Mouse (Mus musculus): ENCODE measurements around the gene Spata3. TPM values are rescaled to one million over a fixed set of nuclear protein-coding genes. Genes with fewer than 3 reads are reported as not detected.
A peak's percentile ranks its signal among the peaks of the same experiment; 100 is the strongest.

Gene Spata3
- total RNA-seq, 2 experiments from 2014 or later, result not detected

DNA sequence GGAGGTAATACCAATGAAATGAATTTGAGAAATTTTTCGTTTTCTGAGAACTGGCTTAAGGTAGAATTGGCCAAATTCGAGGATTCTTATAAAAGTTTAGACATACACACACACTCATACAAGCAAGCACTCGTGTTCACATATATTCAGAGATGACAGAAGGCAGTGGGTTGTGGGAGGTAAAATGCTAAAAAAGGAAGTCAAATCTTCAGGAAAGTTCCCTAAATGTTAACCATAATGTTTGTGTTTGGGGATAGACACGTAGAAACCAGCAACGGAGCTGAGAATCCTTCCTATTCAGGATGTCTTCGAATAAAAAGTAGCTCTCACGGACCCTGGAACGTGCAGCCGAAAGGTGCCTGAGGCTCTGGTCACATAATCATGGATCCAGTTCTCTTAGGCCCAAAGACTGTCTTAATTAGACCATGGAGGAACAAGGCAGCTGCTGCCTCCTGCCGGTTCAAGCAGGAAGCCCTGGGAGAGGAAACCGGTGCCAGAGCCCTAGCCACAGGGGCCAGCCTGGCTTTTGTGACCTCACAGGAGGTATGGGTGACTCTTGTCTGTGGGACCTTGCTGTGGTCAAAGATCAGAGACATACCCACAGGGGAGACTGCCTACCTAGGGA, 4.9 kb downstream of the Spata3 start:
- no peak for DNase-seq
- intact Hi-C loops (cut with DNase I), result no loop called here

DNA sequence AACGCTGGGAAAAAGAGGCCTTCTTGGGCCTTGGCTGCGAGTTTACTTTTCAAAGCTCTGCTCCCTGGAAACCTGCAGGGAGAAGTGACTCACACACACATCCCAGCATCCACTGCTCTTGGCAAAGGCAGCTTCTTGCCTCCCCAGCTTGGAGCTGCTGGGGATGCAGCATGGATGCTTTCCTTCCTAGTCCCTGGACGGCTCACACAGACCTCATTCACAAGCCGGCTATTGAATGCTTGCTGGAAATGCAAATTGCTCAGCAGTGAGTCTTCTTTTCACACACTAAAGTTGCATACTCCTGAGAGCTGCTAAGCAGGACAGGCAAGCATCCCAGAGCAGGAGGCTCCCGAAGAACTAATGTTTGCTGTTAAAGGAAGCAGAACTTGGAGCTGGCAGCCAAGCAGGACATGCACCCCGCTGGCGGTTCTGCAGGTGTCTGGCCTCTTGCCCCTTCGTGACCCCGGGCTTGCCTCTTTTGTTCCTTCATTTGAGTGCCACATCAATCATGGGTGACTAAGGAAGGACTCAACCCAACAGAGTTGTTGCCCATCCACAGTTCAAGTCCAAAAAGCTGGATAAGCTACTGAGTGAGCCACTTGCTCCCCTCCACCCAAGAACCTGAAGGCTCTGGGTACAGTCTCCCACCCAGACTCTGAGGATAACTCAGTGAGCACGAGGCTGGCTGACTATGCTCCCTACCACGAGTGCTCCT, 15.8 kb downstream of the Spata3 start:
- intact Hi-C loops (cut with DNase I), result no loop called here
- peak in 1 of 2 experiments; percentile 11 for DNase-seq

DNA sequence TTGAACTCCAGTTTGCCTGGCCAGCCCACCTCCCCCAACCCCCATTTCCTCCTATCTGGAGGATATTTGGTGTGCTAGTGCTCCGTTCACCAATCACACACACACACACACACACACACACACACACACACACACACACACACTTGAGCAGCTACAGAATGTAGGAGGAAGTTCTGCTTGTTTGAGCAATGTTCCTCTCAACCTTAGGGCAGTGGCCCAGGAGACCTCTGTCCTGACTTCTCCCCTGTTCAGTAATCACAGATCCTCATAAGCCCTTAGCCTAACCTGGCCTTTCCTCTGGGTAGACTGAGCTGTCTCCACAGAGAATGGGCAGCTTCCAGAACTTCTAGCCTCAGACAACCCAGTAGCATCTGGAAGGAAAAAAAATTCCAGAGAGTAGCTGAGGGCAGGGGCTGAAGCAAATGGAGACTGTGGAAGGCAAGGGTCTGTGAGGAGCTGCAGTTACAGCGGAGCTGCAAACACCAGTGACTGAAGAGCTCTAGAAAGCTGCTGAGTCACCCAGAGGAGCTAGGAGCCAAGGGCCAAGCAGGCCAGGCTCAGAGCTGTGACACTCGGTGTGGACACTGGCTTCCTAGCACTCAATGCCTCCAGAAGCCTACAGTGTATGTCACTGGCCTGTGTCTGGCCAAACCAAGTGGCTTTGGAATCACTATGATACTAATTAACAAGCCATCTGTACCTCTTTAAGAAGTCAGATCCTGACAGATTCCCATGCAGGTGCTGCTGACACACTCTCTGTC, 21.8 kb downstream of the Spata3 start:
- intact Hi-C loops (cut with DNase I), result no loop called here

DNA sequence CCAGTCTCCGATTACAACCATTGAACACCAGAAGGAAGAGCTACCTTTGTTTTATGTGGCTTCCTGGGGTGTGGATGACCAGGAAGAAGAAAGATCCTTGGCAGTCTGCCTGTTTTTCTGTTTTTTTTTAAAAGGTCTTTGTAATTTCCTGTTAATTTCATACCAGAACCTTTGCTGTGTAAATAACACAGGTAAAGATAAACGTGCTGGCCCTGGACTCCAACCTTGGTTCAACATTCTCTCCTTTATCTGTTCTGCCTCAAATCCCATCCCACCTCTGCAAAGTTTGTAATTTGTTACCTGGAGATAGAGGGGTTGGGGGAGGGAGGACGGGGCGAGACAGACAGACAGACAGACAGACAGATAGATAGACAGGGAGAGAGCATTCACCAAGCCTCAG, 23.5 kb downstream of the Spata3 start:
- no peak for DNase-seq
- intact Hi-C loops (cut with DNase I), result no loop called here

More for the DNA sequence above, 21.8 kb downstream of the Spata3 start:
- peak; percentile 22 to 25 for DNase-seq

DNA sequence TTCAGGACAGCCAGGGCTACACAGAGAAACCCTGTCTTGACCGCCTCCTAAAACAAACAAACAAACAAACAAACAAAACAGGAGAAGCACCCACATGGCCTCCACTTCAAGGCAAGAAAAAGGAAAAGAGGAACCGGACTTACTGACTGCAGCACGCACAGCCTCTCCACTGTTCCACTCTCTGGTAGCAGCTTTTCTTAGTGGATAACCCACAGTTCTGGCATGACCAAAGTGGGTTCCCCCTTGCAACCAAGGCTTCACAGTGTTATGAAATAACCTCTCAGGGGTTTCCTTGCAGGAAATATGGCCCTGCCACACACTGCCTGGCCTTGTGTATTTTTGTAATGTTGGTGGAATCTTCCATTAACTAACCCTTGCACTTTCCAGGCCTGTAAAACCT, 24.2 kb downstream of the Spata3 start:
- no peak for DNase-seq
- intact Hi-C loops (cut with DNase I), result no loop called here

DNA sequence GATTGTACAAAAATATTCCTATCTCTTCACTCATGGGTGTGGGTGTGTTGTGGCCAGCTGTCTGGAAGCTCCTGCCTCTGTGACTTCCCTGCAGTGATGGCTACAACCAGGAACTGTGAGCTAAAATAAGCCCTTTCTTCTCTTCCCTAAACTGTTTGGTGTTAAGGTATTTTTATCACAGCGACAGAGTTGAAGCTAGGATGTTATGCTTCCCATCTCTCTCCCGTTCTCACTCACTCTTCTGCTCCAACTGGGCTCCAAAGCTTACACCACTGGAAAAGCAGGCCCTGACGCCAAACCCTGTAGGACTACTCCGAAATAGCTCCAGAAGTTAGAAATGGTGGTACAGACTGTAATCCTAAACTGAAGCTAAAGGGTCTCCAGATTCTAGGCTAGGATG, 28.4 kb downstream of the Spata3 start:
- intact Hi-C loops (cut with DNase I), result no loop called here
- no peak for DNase-seq

DNA sequence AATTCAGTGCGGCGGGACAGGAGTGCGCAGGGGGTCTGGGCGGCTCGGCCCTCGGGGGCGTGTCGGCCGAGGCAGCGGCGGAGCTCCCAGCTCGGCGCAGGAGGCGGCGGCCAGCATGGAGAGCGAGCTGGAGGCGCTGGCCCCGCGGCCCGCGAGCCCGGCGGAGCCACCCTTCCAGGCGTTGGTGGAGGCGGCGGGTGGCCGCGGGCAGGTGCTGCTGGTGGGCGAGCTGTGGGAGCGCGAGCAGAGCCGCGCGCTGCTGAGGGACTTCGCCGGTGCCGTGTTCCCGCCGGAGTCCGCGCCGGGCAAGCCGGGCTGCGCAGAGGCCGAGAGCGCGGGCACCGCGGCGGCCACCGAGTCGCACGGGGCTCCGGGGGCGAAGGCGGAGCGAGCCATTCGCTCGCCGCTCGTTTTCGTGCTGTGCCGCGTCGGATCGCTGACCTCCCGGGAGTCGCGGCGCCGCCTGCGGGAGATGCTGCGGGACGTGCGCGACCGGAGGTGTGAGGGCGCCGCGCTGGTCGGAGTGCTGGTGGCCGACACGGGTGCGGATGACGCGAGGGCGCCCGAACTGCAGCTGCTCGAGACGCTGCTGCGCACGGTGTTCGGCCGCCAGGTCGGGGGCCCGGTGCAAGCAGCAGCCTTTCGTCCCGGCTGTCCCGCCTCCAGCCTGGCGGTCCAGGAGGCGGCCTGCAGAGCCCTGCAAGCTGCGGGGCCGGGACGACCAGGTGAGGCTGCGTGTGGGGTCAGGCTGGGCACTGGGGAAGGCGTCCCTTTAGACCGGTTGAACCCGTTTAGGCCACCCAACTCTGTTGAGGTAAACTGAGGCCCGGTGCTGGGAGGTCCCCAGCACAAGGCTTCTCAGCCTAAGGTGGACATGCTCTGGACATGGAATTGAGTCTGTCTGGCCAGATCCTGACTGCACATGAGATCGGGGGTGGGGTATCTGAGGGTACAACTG, 29.5 kb downstream of the Spata3 start, which contains the start of gene 2810459M11Rik:
Gene 2810459M11Rik (plus strand): TSS at position 16 of the 958 bp plus-strand sequence.
- peak; percentile 27 to 31 for DNase-seq
- intact Hi-C loops (cut with DNase I), result no loop called here

DNA sequence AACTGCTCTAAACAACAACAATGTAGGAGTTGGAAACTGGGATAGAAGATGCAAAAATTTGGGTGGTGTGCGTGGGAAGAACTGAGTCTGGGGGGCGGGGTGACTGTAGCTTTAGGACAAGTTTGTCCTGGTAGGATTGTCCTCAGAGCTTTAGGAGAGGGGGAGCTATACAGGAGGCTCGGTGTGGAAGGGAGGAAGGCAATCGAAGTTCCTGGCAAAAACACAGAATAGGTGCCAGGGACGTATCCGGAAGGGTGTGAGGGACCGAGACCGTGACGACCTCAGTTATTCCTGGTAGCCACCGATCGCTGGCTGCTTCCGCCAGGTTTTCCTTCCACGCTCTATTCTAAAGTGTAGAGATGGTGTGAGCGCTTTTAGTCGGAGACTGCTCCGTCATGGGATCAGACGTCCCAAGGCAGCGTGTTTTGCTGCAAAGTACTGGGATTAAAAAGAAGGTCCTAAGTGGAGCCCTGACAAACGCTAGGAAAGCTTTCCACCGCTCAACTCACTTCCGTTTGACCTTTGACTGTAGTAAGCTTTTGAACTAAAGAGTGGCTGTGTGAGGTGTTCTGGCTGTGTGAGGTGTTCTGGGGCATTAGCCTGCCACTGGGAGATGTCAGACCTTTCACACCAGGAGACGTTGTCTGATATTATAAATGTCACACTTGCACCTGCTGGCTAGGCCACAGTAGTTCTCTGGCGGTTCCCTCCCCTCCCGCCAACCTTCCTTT, 30.4 kb downstream of the Spata3 start:
- DNase-seq, result no peak
- intact Hi-C loops (cut with DNase I), result no loop called here

DNA sequence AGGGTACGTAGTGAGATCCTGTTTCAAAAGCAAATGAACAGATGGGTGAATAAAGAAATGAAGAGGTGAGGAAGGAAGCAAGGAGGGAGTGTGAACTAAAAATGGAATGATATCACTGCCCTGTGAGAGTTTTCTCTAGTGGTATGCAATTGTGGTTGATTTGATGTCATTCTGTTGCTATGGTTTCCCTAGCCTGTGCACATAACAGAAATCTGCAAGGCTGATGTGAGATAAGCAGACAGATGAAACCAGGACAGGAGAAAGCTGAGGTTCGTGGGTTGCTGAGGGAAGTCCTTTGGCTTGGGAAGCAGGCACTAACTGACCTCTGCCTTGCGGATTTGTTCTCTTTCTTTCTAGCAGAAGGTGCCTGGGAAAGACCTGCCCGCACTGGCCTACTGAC, 31.6 kb downstream of the Spata3 start:
- no peak for DNase-seq
- intact Hi-C loops (cut with DNase I), result no loop called here

DNA sequence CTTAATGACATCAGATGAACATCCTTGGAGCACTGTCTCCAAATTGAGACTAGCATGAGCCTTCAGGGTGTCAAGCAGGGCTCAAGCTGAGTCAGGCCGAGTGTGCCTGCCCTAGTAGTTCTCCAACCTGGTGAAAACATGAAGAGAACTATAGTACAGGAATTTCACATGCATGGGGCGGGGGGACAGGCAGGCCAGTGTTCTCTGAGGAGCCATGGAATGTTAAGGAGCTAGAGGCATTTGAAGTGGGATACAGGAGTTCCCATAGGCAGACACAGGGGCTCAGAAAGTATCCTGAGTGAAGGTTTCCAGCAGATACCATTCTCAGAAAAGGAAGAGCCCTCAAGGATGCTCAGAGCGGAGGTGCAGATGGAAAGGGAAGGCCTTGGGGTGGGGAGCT, 32.1 kb downstream of the Spata3 start:
- DNase-seq, result no peak
- intact Hi-C loops (cut with DNase I), result no loop called here

DNA sequence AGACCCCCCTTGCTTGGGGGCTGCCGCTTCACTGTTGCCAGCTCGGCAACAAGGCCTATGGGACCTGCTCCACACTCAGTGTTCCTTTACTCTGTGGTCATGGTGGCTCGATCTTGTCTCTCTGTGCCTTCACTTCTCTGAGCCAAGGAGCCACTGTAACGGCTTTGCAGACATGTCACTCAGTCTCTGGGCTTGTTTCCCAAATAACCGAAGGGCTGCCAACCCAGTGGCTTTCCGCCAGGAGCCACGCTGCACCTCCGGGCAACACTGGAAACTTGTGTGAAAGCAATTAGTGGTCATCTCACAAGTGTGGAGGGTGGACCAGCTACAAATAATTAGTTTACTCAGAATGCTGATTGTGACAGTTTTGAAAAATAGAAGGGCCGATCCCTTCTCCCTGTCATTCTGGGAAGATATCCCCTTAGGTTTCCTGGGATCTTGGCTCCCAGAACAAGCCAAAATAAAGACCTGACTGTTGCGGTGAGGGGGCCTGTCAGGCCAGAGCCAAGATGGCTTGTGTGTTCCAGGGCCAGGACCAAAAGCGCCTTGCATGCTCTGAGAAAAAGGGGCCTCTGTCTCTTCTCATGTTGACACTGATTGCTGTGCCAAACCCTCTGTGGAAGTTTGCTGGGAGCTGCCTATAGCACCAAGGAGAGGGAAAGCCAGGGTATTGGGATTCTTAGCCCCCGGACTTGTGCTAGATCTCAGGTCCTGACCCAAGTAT, 36.7 kb downstream of the Spata3 start:
- DNase-seq, result peak; percentile 86 to 87
- intact Hi-C loops (cut with DNase I), result no loop called here

DNA sequence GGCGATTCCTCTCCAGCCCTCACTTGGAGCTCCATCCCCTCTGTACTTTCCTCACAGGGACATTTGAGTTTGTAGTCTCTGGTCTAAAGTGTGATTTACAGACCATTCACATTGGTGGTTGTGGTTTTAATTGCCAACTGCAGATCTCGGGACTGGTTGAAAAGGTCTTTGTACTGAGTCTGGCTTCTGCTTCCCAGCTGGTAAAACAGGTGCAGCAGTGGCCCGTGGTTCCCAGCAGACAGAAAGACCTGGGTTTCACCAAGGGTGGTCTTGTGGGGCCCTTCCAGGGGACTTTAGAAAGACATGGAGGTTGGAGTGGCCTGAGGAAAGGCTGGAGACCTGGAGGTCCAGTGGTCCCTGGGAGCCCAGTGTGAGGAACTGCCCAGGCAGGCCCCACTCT, 38.3 kb downstream of the Spata3 start:
- intact Hi-C loops (cut with DNase I), result no loop called here
- DNase-seq, result no peak

DNA sequence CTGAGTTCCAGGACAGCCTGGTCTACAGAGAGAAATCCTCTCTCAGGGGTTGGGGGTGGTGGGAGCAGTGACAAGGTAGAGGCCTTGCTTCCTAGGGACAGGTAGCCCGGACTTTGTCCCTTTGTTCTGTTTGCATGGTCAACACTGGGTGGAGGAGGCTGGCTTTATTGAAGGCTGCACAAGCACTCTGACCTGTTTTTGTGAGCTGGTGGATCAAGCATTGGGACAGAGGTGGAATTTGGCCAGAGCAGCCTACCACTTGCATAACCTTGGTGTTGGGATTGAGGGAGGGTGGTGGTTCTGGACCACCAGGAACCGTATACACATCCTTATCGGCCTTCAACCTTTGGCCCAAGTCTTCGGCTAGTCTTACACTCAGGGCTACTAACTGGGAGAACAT, 39.7 kb downstream of the Spata3 start:
- intact Hi-C loops (cut with DNase I), result no loop called here
- DNase-seq, result no peak

DNA sequence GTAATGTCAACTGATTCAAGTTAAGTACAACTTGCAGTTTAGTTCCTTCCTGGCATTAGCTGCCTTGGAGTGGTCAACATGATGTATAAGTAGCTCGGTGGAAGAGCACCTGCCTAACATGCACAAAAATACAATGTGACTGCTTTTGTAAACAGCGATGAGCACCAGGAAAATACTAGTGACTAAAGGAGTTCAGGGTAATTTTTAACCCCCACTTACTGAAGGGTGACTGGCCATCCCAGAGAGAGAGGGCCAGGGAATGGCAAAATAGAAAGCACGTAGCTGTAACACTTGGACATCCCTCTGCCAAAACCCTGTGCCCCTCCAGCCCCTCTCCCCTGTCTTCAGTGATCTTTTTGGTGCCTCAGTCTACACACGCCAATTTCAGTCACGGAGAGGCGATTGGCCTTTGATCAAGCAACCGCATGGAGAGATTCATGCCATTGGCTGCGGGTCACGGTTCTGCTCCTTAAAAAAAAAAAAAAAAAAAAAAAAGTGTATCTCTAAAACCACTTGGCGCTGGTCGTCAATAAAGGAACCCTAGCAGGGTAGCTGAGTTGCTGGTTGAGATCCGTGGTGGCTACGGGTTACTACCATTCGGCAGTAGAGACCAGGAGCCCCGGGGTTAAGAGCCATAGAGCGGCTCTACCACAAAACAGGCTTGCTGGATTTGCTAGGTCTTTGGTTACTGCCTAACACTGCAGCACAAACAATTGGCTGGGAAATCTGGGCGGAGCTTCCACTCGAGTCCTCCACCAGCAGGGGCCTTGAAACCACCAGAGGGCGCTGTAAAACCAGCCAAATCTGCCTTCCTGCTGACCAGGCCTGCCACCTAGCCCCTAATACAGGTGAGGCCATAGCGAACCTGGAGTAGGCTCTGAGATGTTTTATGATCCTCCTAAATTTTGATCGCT, 42.5 kb downstream of the Spata3 start:
- peak; percentile 94 to 99 for DNase-seq
- intact Hi-C loops (cut with DNase I), result no loop called here

DNA sequence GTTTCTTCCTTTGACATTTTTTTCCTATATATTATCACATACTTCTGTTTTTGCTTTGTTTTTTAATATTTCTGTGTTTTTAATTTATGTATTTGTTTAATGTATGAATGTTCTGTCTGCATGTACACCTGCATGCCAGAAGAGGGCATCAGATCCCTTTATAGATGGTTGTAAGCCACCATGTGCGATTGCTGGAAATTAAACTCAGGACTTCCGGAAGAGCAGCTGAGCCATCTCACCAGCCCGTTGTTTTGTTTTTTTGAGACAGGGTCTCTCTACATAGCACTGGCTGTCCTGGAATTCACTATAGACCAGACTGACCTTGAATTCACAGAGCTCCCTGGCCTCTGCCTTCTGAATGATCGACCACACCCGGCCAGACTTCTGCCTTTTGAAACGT, 45.9 kb downstream of the Spata3 start:
- no peak for DNase-seq
- intact Hi-C loops (cut with DNase I), result no loop called here

DNA sequence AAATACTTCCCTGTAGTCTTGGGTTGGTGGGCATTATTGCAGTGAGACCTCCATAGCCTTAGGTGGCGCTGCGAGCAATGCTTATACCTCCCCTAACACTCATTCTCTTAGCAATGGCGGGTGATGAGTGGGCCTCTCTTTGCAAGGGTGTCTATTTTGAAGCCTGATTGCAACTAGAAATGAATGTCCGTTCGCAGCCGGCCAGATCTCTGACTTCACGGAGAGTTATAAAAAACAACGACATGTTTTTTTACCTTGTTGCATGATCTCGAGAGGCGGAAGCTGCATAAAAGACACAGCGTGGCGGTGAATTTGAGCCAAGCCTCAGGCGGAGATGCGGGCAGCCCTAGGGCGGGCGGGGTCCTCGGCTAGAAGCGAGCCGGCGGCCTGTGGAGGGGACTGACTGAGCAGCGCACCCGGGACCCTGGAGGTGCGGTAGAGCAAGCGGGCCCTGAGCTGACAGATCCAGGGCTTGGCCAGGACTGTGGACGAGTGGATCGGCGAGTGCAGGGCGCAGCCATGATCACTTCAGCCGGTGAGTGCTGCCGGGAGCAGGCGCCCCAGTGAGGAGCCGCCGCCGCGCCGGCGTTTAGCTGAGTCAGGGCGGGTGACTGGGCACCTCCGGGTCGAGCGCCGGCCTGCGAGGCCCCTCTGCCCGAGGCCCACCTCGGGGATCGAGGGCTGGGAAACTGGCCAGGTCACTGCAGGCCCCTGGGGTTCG, 47.8 kb downstream of the Spata3 start, which contains the start of gene Psmd1:
Gene Psmd1 (plus strand): TSS at position 117 of the 721 bp plus-strand sequence.
- intact Hi-C loops (cut with DNase I), result no loop called here
- peak; percentile 90 to 94 for DNase-seq

DNA sequence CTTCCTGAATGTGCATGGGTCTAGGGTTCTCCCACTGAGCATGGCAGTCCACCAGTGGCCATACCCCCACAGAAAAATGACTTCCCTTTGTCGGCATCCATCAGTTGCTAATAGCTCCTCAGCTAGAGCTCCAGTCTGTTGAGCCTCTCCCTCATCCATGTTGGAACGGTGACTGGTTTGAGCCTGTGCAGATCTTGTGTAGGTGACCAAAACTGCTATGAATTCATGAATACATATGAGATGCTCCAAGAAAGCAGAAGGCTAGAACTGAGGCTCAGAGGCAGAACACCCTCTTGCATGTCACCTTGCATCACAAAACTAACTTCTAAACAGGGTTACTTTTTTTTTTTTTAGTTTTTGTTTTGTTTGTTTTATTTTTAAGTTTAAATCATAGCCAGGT, 59.9 kb downstream of the Spata3 start:
- intact Hi-C loops (cut with DNase I), result no loop called here
- no peak for DNase-seq

Measured in heart, postnatal 10 days (tissue).